Mouse (Mus musculus): ENCODE data around the gene Fat3. TPM values are rescaled to one million over a fixed set of nuclear protein-coding genes. Genes with fewer than 3 reads are reported as not detected.

Fat3 gene
- polyA plus RNA-seq, 1 experiment from 2014 or later: 5.8 TPM

DNA sequence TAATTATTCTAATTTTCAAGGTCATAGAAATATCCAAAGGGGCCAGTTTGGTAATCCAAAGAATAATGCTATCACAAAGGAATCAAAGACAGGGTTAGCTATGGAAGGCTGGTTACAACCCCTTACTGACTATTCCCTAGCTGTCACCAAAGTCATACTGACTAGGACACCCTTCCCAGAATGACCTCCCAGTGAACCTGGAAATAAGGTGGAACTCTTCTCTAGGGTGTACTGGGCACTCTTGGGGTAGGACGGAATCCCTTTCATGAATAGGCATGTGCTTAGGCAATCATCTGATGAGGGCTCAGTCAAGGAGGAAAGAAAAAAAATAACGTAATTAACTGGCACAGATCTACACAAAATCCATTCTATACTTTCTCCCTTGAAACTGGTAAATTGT, 196.1 kb downstream of the Fat3 start:
- Histone ChIP-seq H3K4me3 (no peak overlapping the region), H3K36me3 (no peaks in the 10 kb centered on the region), H3K4me1 (peaks cover 6% of the 10 kb centered on the region; the same call in 1 of the 2 replicates), H3K9me3 (no peaks in the 10 kb centered on the region), H3K4me2 (replicated peaks) (no peak overlapping the region), H3K9ac (no peak overlapping the region), H3K27ac (no peak overlapping the region), H3K27me3 (no peaks in the 10 kb centered on the region)
- no peak for ATAC-seq (ENCODE audit: low FRiP score, low read depth)
- 84% methylated on average over 2 of the region's 2 CpGs for WGBS

DNA sequence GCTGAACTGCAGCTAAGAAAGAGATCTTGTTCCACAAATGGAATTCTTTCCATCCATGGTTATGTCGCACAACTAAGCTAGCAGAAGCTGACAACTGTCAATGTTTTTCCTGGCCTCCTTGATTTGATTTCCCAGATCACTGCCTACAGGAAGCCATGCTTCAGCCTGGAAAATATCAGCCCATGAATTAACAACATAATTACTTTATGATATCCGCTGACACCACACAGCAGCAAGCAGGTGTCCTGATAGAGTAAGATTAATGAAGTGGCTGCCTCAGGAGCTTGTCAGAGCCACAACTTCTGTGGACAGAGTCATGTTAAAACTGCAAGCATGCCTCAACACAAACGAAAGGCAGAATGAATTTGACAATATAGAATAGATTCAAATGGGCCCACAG, 198.6 kb downstream of the Fat3 start:
- H3K27ac ChIP-seq: no peak overlapping the region
- H3K4me2 ChIP-seq (replicated peaks): no peak overlapping the region
- H3K36me3 ChIP-seq: no peaks in the 10 kb centered on the region
- no peak for ATAC-seq (ENCODE audit: low FRiP score, low read depth)
- no peak overlapping the region for H3K9ac ChIP-seq
- H3K4me3 ChIP-seq: no peak overlapping the region
- peaks cover 6% of the 10 kb centered on the region; the same call in 1 of the 2 replicates for H3K4me1 ChIP-seq
- H3K27me3 ChIP-seq: no peaks in the 10 kb centered on the region
- no peaks in the 10 kb centered on the region for H3K9me3 ChIP-seq
- WGBS: 23% methylated on average over 3 of the region's 3 CpGs

DNA sequence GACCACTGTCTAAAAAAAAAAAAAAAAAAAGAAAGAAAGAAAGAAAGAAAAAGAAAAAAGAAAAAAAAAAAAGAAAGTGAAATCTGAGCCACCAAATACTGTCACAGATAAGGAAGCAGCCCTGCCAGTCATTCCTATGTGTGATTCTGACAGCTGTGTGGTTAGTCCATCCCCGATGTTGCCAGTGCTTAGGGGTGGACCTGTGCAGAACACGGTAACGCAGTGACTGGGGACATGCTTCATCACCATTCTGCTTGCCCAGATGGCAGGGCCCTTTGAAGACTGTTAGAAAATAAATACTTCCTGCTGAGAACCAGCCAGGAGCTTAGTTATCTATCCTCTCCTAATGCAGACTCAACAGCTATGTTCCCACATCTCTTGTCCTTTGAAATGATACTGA, 203.2 kb downstream of the Fat3 start:
- Histone ChIP-seq H3K9me3 (no peaks in the 10 kb centered on the region), H3K36me3 (no peaks in the 10 kb centered on the region), H3K27ac (no peak overlapping the region), H3K27me3 (no peaks in the 10 kb centered on the region), H3K4me3 (no peak overlapping the region), H3K4me2 (replicated peaks) (no peak overlapping the region), H3K9ac (no peak overlapping the region), H3K4me1 (no peaks in the 10 kb centered on the region)
- ATAC-seq (ENCODE audit: low FRiP score, low read depth): no peak
- 53% methylated on average over 3 of the region's 3 CpGs for WGBS

DNA sequence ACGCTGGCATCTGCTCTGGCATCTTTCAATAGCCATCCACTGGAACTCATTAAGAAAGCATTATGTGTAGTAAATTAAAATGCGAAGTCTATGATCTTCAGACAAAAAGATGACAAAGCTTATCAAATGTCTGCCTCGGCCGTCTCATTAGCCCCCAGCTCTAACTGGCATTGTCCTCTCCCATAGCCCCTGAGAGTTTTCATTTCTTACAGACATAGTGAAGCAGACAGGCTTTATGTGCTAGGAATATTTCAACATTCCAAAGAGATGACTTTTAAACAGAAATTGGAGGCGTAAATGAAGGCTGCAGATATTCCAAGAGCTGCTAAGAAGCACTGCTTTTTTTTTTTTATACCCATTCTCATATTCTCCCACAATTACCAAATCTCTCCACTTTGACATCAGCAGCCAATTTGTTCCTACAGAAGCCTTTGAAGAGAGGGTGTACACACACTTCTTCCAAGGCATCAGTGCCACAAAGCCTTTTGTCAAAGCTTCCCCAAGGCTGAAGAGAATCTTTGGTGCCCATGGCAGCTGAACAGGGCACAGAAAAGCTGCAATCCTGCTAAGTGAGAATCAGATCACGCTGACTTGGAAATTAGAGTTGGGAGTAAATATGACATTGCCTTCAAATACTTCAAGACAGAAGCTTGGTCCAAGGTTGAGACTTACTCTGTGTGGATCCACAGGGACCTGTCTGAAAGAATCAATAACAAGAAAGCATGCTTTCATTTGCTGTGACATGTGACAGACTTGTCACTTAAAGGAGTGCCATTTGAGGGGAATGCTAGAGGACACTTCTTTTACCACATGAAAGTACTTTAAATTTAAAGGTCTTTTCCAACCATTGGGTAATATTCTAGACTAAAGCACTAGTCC, 206.9 kb downstream of the Fat3 start:
- no peaks in the 10 kb centered on the region for H3K36me3 ChIP-seq
- H3K9ac ChIP-seq: no peak overlapping the region
- H3K4me1 ChIP-seq: no peaks in the 10 kb centered on the region
- H3K4me3 ChIP-seq: no peak overlapping the region
- WGBS: 73% methylated on average over 6 of the region's 6 CpGs
- H3K9me3 ChIP-seq: no peaks in the 10 kb centered on the region
- H3K4me2 ChIP-seq (replicated peaks): no peak overlapping the region
- no peak for ATAC-seq (ENCODE audit: low FRiP score, low read depth)
- H3K27ac ChIP-seq: no peak overlapping the region
- no peaks in the 10 kb centered on the region for H3K27me3 ChIP-seq

DNA sequence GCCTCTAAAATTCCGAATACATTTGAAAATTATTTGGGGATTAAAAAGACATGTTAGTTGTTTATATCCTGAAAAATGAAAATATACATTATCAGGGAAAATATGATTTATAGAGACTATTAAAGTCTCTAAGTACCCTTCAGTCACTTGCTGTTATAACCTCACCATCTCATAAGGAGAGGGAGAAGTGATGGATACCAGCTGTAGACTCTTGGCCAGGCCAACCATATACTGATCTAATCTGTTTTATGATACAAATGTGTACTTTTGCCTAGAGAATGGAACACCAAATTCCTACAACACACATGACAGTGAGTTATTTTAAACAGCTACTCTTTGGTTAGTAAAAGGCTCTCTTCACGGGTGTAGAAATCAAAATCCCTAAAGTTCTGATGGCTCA, 208.6 kb downstream of the Fat3 start:
- Histone ChIP-seq H3K9me3 (no peaks in the 10 kb centered on the region), H3K4me1 (no peaks in the 10 kb centered on the region), H3K4me3 (no peak overlapping the region), H3K4me2 (replicated peaks) (no peak overlapping the region), H3K27ac (no peak overlapping the region), H3K36me3 (no peaks in the 10 kb centered on the region), H3K27me3 (no peaks in the 10 kb centered on the region), H3K9ac (no peak overlapping the region)
- no peak for ATAC-seq (ENCODE audit: low FRiP score, low read depth)
- WGBS: 72% methylated on average over 2 of the region's 2 CpGs

DNA sequence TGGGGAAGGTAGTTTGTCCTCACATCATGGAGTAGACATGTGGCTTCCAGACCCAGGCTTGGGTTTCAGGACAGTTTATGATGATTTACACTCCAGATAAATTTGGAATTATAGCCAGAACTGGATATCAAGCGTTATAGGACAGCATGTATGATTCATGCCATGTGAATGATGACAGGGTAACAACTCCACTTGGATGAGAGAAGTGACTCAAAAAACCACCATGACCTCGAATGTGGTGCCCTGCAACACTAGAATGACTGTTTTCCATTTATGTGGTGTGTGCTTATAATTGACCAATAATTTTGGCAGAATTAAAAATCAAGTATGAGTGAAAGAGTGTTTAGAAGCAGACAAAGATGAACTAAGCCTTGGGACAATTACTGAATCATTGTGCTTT, 210.2 kb downstream of the Fat3 start:
- no peaks in the 10 kb centered on the region for H3K4me1 ChIP-seq
- 81% methylated on average over 2 of the region's 2 CpGs for WGBS
- H3K4me2 ChIP-seq (replicated peaks): no peak overlapping the region
- ATAC-seq (ENCODE audit: low FRiP score, low read depth): no peak
- no peak overlapping the region for H3K4me3 ChIP-seq
- no peaks in the 10 kb centered on the region for H3K36me3 ChIP-seq
- no peak overlapping the region for H3K27ac ChIP-seq
- no peak overlapping the region for H3K9ac ChIP-seq
- no peaks in the 10 kb centered on the region for H3K27me3 ChIP-seq
- H3K9me3 ChIP-seq: no peaks in the 10 kb centered on the region

DNA sequence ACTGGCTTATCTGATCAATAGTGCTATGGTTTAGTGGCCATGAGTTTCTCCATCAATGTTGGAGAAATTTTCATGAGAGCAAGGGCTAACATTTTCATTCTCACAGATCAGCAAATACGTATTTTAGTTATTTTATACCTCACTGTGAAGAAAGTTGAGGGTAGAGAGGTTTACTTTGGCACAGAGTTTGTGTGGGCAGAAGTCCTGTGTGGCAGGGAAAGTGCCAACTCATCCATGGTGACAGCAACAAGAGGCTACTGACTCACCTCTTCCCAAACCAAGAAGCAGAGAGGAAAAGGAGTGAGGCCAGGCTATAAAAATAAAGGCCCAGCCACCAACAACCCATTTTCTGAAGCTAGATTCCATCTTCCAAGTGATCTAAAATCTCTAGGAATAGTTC, 218.1 kb downstream of the Fat3 start:
- Histone ChIP-seq H3K4me2 (replicated peaks) (no peak overlapping the region), H3K9ac (no peak overlapping the region), H3K27ac (no peak overlapping the region), H3K4me1 (no peaks in the 10 kb centered on the region), H3K36me3 (no peaks in the 10 kb centered on the region), H3K27me3 (no peaks in the 10 kb centered on the region), H3K9me3 (no peaks in the 10 kb centered on the region), H3K4me3 (no peak overlapping the region)
- WGBS: 86% methylated on average over 1 of the region's 1 CpGs
- ATAC-seq (ENCODE audit: low FRiP score, low read depth): no peak

DNA sequence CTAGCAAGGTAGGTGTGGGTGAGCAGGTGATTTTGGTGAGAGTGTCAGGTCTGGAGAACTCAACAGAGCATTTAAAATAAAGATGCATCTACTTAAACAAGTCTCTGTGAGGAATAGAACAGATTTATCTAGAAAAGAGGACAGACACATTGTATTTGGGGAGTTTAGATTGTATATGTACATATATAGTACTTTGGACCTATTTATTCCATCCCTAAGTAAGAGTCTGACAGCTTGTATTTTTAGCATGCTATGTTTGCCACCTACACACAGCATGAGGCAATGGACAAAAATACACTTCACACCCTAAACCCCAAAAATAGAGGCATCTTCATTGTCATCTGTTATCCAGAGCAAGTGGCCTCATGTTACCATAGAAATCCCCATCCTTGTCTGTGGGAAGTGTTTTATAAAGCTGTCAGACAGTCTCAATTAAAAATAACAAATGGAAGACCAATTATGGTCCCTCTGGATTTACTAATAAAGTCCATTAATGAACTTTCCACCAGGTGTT, 218.7 kb downstream of the Fat3 start:
- Histone ChIP-seq H3K27me3 (no peaks in the 10 kb centered on the region), H3K27ac (no peak overlapping the region)
- no peak for ATAC-seq (ENCODE audit: low FRiP score, low read depth)

DNA sequence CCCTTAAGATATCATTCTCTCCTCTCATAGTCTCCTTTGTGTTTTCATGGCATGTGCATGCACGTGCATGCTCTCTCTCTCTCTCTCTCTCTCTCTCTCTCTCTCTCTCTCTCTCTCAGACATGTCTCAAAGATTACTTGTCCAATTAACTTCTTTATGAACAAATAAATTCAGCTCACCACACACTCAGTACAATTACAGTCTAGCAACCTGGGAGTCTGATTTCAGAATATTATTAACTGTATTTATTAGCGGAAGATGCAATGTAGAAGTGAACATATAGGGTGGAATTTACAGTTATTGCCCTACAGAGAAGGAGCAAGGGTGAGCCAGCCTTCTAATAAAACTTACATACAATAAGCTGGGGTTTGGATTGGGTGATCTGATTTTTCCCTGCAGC, 225.5 kb downstream of the Fat3 start:
- Histone ChIP-seq H3K9me3 (no peaks in the 10 kb centered on the region), H3K9ac (no peak overlapping the region), H3K4me3 (no peak overlapping the region), H3K27me3 (no peaks in the 10 kb centered on the region), H3K36me3 (no peaks in the 10 kb centered on the region), H3K27ac (no peak overlapping the region), H3K4me1 (peaks cover 6% of the 10 kb centered on the region; the same call in 1 of the 2 replicates), H3K4me2 (replicated peaks) (no peak overlapping the region)
- WGBS: 46% methylated on average over 2 of the region's 2 CpGs
- ATAC-seq (ENCODE audit: low FRiP score, low read depth): no peak

More for the DNA sequence above, 218.7 kb downstream of the Fat3 start:
- Histone ChIP-seq H3K9me3 (no peaks in the 10 kb centered on the region), H3K9ac (no peak overlapping the region), H3K4me1 (no peaks in the 10 kb centered on the region), H3K4me2 (replicated peaks) (no peak overlapping the region), H3K36me3 (no peaks in the 10 kb centered on the region), H3K4me3 (no peak overlapping the region)

DNA sequence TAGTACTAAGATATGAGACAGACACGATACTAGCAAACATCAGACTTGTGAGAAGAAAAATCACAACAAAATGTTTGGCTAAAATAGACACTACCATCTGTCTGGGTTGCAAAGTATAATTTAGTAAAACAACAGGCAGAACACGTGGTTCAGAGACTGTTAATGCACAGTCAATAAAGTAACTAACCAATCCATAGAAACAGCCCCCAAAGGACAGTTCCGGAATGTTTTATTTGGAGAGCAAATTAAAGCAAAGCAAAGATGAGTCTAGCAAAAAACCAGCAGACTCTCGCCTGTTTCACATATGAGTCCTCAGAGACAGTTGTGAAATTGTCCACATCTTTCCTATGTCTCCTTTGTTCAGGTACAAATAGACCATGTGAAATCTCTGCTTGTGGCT, 227.0 kb downstream of the Fat3 start:
- no peak overlapping the region for H3K4me3 ChIP-seq
- no peak for ATAC-seq (ENCODE audit: low FRiP score, low read depth)
- H3K9ac ChIP-seq: no peak overlapping the region
- no peak overlapping the region for H3K27ac ChIP-seq
- no peaks in the 10 kb centered on the region for H3K27me3 ChIP-seq
- WGBS: 61% methylated on average over 4 of the region's 4 CpGs
- no peak overlapping the region for H3K4me2 ChIP-seq (replicated peaks)
- H3K9me3 ChIP-seq: no peaks in the 10 kb centered on the region
- H3K4me1 ChIP-seq: peaks cover 6% of the 10 kb centered on the region; the same call in 1 of the 2 replicates
- H3K36me3 ChIP-seq: no peaks in the 10 kb centered on the region

DNA sequence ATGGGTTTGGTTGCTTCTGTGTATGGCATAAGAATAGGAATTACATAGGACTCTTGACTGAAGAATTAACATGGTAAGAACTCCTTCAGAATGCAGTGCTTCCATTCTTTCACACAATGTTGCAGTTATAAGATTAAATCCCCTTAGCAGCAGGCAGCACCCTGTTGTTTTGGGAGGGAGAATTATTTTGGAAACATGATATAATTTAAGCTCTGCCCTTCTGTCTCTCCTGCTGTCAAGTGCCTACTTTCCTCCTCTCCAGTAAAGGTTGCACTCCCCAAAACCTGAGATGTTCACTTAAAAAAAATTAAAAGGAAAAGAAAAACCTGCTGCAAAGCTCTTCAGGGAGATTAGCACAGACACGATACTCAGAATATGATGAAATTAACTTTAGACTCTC, 228.3 kb downstream of the Fat3 start:
- H3K4me3 ChIP-seq: no peak overlapping the region
- no peak overlapping the region for H3K27ac ChIP-seq
- H3K36me3 ChIP-seq: no peaks in the 10 kb centered on the region
- no peak overlapping the region for H3K9ac ChIP-seq
- ATAC-seq (ENCODE audit: low FRiP score, low read depth): no peak
- WGBS: 97% methylated on average over 1 of the region's 1 CpGs
- H3K4me2 ChIP-seq (replicated peaks): no peak overlapping the region
- peaks cover 6% of the 10 kb centered on the region; the same call in 1 of the 2 replicates for H3K4me1 ChIP-seq
- H3K27me3 ChIP-seq: no peaks in the 10 kb centered on the region
- no peaks in the 10 kb centered on the region for H3K9me3 ChIP-seq

DNA sequence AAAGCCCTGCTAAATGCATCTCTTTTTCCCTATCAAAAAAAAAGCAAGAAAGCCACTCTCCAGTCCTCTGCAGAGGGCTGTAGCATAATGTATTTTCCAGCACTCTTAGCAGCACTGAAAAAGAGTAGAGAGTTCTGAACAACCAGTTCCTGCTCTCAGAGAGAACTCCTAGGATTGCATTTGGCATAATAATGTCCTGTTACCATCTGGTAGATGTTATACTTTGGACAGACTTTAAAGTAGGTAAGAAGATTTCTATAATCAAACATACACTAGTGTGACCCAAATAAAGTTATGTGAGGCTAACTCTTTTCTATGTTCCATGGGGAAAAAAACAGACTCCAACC, 230.3 kb downstream of the Fat3 start:
- Histone ChIP-seq H3K4me2 (replicated peaks) (no peak overlapping the region), H3K36me3 (no peaks in the 10 kb centered on the region), H3K27me3 (no peaks in the 10 kb centered on the region), H3K27ac (no peak overlapping the region), H3K4me1 (peaks cover under 1% of the 10 kb centered on the region; the same call in 1 of the 2 replicates), H3K4me3 (no peak overlapping the region), H3K9me3 (no peaks in the 10 kb centered on the region), H3K9ac (no peak overlapping the region)
- ATAC-seq (ENCODE audit: low FRiP score, low read depth): peak; percentile 80

Measured in limb, embryonic 13.5 days (tissue).